Mouse (Mus musculus) Patski (cell line): Measurements from ENCODE around the gene Glce. TPM values are rescaled to one million over a fixed set of nuclear protein-coding genes. Genes with fewer than 3 reads are reported as not detected.

ENCODE experiments used
- ATAC-seq: fragments of 100-300 bp; one replicate; pipeline ENCODE4 v1.8.0; 2021
- CTCF ChIA-PET: fragments of 350-600 bp; sonication (Branson Sonifier 250); formaldehyde crosslinking; loops from one replicate; lab custom pipeline; 2022; ENCODE audit warnings: inconsistent platforms; lab: Charles Lee
- POLR2A ChIA-PET: fragments of 350-600 bp; sonication (Branson Sonifier 250); formaldehyde crosslinking; loops from one replicate; lab custom pipeline; 2022; ENCODE audit warnings: antibody characterized with exemption, inconsistent platforms; lab: Charles Lee
- DNase-seq: peaks from one replicate; pipeline ENCODE4 v3.0.0-alpha.2; 2011; ENCODE audit warnings: low read depth, low spot score
- H3K27me3 ChIP-seq: fragments of 371-371 bp; one replicate; pipeline ENCODE4 v1.5.1; 2021
- CTCF ChIP-seq: fragments of 100-300 bp; IDR thresholded peaks from one replicate; pipeline ENCODE4 v1.5.1; 2021
- in situ Hi-C: fragments of 300-500 bp; cut with MboI; formaldehyde crosslinking; loops from 3 replicates; pipeline ENCODE4 v1.11.1; 2018; ENCODE audit warnings: low pct_unique_long_range_greater_than_20kb, mixed read lengths
- polyA plus RNA-seq: library from polyadenylated mRNA; unstranded; gene quantifications from one replicate; pipeline ENCODE4 v1.2.3, GENCODE M21; 2021

The Glce gene
- polyA plus RNA-seq, 1 experiment from 2014 or later = 34.9 TPM

- ATAC-seq (no peak), DNase-seq (no peak)
- no peak for TF ChIP-seq CTCF
- H3K27me3 ChIP-seq = no peaks in the 10 kb centered on the region
- in situ Hi-C loops = no loop called here
- ChIA-PET POLR2A (interaction anchor here (1.0 kb wide), 1 partner anchor 10 kb away, joined by 4 read pairs; no protein-coding TSS in a partner anchor), CTCF (interaction anchor here (0.7 to 1.0 kb wide), 2 partner anchors 118 to 140 kb away, joined by 3 read pairs; no protein-coding TSS in a partner anchor)
Measured at GRCm38 (mm10) chr9:62081542-62081941, 40.9 kb downstream of the Glce start.

DNA sequence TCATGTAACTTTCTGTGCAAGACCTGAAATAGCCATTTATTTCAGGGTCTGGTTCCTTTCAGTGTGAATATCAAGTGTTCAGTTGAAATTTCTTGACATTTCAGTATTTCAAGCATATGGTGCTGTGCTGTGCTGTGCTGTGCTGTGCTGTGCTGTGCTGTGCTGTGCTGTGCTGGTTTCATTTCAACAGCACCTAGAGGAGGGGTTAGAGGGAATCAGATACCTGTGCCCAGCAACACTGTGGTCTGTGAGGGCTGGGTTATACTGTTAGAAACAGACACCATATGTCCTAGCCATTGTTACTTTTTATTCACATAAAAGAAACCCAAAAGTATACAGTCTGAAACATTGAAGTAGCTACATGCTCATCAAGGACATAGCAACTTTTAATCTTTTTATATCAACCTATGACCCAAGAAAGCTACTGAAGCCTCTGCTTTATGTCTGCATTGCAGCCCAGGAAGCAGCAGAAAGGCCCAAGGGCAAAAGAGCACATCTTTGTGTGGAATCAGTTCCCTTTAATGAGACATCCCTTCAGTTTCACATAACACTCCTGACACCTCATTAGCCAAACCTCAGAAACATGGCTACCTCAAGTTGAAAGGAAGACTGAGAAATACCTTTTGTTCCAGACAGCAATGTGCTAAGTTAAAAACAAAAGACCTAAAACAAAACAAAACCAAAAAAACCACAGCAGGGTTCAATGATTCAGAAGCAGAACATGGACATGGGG, 42.3 kb downstream of the Glce start:
- POLR2A ChIA-PET = interaction anchor here (0.7 to 1.0 kb wide), 2 partner anchors 9 to 72 kb away, joined by 3 to 4 read pairs; no protein-coding TSS in a partner anchor
- ATAC-seq = no peak
- no peak for TF ChIP-seq CTCF
- CTCF ChIA-PET = interaction anchor here (1.9 kb wide), 1 partner anchor 24 kb away, joined by 4 read pairs; no protein-coding TSS in a partner anchor
- no peak for DNase-seq
- in situ Hi-C loops = no loop called here
- H3K27me3 ChIP-seq = no peaks in the 10 kb centered on the region

DNA sequence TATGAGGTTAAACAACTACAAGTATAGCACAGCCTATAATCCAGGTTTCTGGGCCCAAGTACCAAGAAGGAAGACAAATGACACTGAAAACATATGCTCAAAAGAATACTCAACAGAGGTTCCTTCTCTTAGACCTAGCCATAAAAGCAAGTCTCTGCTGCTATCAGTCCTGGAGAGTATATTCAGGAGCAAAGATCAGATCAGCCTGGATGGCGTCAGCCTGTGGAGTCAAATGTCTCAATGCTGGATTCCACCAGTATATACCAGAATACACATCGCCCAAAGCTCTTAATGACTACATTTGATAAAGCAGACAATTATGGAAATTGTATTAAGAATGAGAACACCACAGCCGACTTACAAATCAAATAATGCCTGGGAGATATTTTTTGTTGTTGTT, 60.2 kb downstream of the Glce start:
- no peaks in the 10 kb centered on the region for H3K27me3 ChIP-seq
- ATAC-seq (no peak), DNase-seq (no peak)
- in situ Hi-C loops = no loop called here
- ChIA-PET POLR2A (no interaction called here), CTCF (no interaction called here)
- no peak for TF ChIP-seq CTCF

- POLR2A ChIA-PET = no interaction called here
- CTCF ChIA-PET = interaction anchor here (1.1 kb wide), 1 partner anchor 20 kb away, joined by 4 read pairs; no protein-coding TSS in a partner anchor
- H3K27me3 ChIP-seq = no peaks in the 10 kb centered on the region
- DNase-seq (no peak), ATAC-seq (no peak)
- no peak for TF ChIP-seq CTCF
- in situ Hi-C loops = no loop called here
Measured at GRCm38 (mm10) chr9:62060431-62060830, 62.0 kb downstream of the Glce start.

DNA sequence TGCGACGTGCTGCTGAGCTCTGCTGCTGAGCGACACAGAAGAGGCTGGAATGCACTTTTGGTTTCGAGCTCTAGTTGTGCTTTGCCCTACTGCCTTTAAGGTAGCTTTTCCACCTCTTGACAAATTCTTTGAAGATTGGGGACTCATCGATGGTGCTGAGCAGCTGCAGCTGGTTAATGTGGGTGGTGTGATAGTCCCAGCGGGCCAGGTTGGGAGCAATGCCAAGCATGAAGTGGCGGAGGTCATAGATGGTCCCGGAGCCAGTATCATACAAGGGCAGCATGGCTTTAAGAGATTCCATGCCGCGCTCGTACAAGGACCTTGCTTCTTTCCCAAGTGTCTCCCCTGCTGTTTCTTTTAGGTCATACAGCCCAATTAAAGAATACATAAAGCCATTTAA, 62.5 kb downstream of the Glce start:
- in situ Hi-C loops = no loop called here
- ChIA-PET CTCF (interaction anchor here (1.1 kb wide), 1 partner anchor 20 kb away, joined by 4 read pairs; no protein-coding TSS in a partner anchor), POLR2A (no interaction called here)
- ATAC-seq = no peak
- DNase-seq = no peak
- no peaks in the 10 kb centered on the region for H3K27me3 ChIP-seq
- no peak for TF ChIP-seq CTCF

GRCm38 (mm10) chr9:62057881-62058506, 64.5 kb downstream of the Glce start:
- ChIA-PET POLR2A (no interaction called here), CTCF (interaction anchor here (0.9 to 1.3 kb wide), 2 partner anchors 13 to 18 kb away, joined by 3 to 5 read pairs; no protein-coding TSS in a partner anchor)
- no peak for TF ChIP-seq CTCF
- in situ Hi-C loops = no loop called here
- DNase-seq (no peak), ATAC-seq (no peak)
- no peaks in the 10 kb centered on the region for H3K27me3 ChIP-seq

GRCm38 (mm10) chr9:62056206-62056605, 66.2 kb downstream of the Glce start:
- no peaks in the 10 kb centered on the region for H3K27me3 ChIP-seq
- ATAC-seq (no peak), DNase-seq (no peak)
- in situ Hi-C loops = no loop called here
- POLR2A ChIA-PET = no interaction called here
- CTCF ChIA-PET = no interaction called here
- no peak for TF ChIP-seq CTCF

DNA sequence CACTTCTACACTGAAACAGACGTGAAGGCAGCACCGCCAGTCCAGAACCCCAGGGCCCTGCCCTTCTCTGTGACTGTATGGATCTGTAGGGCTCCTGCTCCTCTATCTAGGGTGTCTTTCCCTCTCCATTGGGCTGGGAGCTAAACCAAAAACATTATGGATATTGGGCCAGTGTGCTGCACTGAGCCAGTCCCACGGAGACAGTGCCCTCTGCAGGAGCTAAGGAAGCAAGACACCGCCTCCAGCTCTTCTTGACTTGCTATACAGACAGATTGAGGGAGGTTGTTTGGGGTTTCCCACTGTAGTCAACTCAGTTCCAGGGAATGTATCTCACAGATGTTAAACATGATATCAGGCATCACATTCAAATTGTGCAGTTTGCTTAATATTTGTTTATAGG, 71.7 kb downstream of the Glce start:
- CTCF ChIA-PET = interaction anchor here (0.6 to 2.6 kb wide), 13 partner anchors 10 to 197 kb away, joined by 3 to 16 read pairs (median 4); partner anchors contain the start of gene Kif23
- DNase-seq (no peak), ATAC-seq (no peak)
- no peaks in the 10 kb centered on the region for H3K27me3 ChIP-seq
- TF ChIP-seq CTCF = peak; percentile 86
- POLR2A ChIA-PET = interaction anchor here (0.7 kb wide), 1 partner anchor 182 kb away, joined by 5 read pairs; no protein-coding TSS in a partner anchor
- in situ Hi-C loops = loop anchor here (5.0 kb wide), 1 partner anchor 84 kb away; no protein-coding TSS in a partner anchor

- no peak for ATAC-seq
- ChIA-PET POLR2A (no interaction called here), CTCF (no interaction called here)
- TF ChIP-seq CTCF = no peak
- no peak for DNase-seq
- in situ Hi-C loops = no loop called here
- H3K27me3 ChIP-seq = no peaks in the 10 kb centered on the region
Measured at GRCm38 (mm10) chr9:62049166-62049565, 73.3 kb downstream of the Glce start.

- POLR2A ChIA-PET = interaction anchor here (0.7 kb wide), 1 partner anchor 35 kb away, joined by 3 read pairs; no protein-coding TSS in a partner anchor
- no peak for ATAC-seq
- CTCF ChIA-PET = interaction anchor here (1.2 kb wide), 1 partner anchor 24 kb away, joined by 3 read pairs; no protein-coding TSS in a partner anchor
- in situ Hi-C loops = loop anchor here (5.0 kb wide), 1 partner anchor 200 kb away; no protein-coding TSS in a partner anchor
- no peaks in the 10 kb centered on the region for H3K27me3 ChIP-seq
- DNase-seq = no peak
- TF ChIP-seq CTCF = no peak
Measured at GRCm38 (mm10) chr9:62042167-62042566, 80.3 kb downstream of the Glce start.
